Mouse (Mus musculus): ENCODE results near the gene Hhip.
A peak's percentile ranks its signal among the peaks of the same experiment; 100 is the strongest.

The Hhip gene

DNA sequence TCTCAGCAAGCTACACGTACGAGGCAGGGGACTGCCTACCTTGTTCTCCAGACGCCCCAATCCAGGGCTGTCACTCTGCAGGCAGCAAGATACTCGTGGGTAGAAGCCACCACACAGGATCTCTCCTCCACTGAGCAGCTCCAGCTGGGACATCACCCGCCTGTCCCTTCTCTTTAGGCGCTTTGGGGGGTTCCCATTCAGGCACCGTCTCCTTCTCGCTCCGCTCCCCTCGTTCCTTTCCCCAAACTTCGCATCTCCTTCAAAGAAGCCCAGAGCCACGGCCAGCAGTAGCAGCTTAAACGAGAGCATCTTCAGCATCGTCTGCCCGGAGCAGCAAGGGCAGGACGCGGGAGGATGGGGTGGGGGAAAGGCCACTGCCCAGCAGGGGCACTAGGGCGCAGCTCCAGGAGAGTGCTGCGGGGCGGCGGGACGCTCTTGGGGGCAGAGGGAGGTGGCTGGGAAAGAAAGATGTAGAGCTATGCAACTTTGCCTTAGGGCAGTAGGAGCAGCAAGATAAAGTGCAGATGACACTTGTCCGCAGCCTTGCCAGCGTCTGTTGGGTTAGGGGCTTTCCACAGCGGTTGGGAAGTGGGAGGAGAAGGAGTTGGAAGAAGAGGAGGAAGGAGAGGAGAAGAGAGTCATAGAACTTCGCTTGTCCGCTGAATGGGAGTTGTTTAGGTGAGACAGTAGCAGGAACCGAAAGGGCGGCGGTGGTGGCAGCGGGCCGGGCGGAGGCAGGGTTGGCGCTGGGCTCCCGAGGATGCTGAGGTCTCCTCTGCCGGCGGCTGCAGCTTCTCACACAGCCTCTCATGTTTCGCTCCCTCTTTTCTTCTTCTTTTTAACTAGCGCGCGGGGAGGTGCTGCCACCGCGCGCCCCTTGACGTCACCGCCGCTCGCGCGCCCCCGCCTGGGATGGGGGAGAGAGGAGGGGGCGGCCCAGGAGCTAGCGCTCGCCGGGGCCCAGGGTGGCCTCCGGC, at the start of gene Hhip:
Hhip (minus strand) TSS at position 809 of the 977 bp plus-strand sequence.
- DNase-seq, result peak; percentile 64

DNA sequence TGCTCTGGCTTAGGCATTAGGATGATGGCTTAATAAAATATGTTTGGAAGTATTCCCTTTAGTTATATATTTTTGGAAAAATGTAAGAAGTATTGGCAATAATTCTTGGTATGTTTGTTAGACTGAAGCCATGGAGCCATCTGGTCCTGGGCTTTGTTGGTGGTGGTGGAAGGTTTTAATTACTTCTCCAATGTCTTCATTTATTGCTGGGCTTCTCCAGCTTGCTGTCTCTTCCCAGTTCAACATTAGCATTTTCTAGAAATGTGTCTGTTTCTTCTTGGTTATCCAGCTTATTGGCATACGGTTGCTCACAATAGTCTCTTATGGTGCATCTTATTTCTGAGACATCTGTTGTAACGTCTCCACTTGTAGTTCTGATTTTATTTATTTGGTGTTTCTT, 29.2 kb upstream of the Hhip start:
- DNase-seq, result no peak

GRCm38 (mm10) chr8:80058193-80058592, 387 bp upstream of the Hhip start:
- no peak for DNase-seq

GRCm38 (mm10) chr8:80056331-80057070, 1.3 kb downstream of the Hhip start:
- no peak for DNase-seq

DNA sequence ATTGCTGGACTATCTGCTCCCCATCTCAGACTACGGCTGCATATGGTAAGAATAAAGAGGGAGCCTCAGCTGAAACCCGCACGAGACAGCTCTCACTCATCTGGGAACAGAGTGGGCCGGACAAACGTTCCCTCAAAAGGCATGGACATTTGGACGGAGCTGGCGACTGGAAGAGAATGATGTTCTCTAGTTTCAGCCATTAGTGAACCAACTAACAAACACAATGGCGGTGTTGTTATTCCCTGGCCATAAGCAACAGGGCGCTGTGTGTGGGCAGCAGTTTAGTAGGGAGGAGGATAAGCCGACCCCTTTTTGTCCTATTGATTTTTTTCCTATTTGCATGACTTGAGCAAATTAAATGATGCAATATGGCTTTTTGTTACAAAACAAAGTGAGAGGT, 2.0 kb downstream of the Hhip start:
- DNase-seq, result no peak

- no peak for DNase-seq
Measured at GRCm38 (mm10) chr8:80055094-80055493, 2.7 kb downstream of the Hhip start.

DNA sequence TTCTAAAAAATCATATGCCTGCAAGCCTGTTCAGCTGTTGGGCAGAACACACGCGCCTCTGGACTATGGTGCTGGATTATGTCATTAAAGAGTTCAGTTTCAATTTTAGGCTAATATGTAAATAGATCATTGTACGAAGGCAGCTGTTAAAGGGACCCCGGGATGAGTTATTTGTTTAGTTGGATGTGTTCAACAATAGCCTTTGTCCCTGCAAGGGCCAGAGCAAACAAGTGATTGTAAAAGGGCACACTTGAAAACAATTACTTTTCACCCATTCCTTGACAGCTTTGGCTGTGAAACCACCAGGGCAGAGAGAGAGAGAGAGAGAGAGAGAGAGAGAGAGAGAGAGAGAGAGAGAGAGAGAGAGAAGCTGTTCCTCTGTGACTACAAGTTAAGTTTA, 3.6 kb downstream of the Hhip start:
- no peak for DNase-seq

GRCm38 (mm10) chr8:80052838-80053237, 5.0 kb downstream of the Hhip start:
- no peak for DNase-seq

DNA sequence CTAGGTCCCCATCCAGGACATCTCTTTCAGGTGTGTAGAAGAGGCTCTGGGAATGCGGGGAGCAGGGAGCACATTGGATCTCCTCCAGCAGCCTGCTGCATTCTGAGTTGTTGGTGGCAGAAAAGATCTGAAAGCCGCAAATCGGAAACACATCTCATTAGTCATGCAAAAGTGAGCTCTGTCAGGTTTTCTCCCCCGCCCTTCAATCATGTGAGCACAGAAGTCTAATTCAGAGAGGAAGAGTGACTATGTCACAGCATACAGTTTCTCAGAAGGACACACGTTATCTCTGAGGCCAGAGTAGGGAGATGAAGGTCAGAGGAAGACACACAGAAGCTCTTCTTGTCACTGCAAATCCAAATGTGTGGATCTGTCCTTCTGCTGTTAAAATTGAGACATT, 6.3 kb downstream of the Hhip start:
- DNase-seq, result no peak

DNA sequence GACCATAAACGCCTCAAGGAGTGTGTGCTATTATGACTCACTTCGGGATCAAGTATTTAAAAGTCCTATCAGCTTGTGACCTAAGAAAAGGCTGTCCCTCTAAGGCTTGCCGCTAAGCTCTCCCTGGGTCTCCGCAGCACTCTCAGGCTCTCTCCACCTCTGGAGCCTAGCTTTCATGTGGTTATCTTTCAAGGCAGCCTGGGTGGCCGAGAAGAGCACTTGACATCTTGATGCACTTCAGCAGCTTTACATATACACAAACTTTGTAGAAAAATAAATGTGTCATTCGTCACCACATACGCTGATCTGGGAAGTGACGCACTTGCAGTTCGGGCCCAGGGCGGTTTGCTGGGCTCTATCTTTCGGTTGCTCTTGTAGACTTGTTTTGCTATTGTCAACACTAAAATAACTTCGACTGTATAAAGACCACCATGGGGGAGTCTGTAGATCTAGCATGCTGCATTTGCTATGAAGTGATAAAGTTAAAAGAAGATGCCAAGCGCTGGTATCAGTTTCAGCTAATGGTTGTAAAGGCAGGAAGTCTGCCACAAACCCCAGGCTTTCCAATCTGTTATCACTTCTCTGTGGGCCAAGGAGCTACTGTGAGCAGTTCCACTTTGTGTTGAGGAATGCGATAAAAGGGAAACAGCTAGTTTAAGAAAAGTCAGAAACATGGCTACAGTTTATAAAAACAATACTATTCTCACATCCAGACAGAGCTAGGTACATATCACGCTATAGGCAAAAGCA, 8.4 kb downstream of the Hhip start:
- DNase-seq, result no peak

DNA sequence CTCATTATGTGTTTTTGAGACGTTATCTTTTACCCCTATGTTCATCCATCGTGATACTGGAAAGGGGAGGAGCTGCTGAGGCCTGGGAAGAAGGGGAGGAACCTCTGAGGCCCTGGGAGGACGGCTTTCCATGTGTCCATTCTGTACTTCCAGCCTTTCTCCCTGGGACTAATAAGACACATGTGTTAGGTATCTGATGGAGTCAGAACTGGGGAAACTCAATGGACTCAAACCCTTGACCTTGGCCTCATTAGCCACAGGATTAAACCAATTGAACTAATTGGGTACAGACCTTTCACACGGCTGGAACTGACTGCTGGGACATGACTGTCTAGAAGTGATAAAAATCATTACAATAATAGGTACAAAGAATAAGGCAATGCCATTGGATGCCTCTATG, 9.6 kb downstream of the Hhip start:
- DNase-seq, result no peak

DNA sequence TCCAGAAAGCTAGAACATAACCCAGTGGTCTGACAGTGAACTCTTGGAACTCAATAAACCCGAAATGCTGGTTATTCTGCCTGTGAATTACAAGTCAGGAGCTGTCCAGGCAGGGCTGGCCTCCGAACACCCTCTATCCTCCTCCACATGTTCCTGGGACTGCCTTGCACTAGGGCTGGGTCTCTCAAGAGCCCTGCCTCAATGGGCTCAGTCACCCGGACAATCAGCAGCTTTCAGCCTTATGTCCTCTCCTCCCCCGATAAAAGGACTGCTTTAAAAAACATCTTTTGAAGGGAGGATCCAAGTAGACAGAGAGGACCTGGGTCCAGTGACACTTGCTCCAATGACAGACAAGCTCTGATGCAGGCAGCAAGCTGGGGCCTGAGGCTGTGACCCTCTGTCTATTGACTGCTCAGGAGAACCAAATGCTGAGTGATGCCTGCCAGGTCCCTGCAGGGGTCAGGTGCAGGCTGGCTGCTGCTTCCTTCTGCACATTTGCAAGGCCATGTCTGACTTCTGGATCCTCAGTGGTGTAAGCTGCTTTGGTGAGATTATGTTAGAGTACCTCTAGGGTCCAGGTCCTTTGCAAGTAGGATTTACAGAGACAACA, 20.1 kb downstream of the Hhip start:
- DNase-seq, result no peak

GRCm38 (mm10) chr8:80032604-80033003, 25.2 kb downstream of the Hhip start:
- no peak for DNase-seq

DNA sequence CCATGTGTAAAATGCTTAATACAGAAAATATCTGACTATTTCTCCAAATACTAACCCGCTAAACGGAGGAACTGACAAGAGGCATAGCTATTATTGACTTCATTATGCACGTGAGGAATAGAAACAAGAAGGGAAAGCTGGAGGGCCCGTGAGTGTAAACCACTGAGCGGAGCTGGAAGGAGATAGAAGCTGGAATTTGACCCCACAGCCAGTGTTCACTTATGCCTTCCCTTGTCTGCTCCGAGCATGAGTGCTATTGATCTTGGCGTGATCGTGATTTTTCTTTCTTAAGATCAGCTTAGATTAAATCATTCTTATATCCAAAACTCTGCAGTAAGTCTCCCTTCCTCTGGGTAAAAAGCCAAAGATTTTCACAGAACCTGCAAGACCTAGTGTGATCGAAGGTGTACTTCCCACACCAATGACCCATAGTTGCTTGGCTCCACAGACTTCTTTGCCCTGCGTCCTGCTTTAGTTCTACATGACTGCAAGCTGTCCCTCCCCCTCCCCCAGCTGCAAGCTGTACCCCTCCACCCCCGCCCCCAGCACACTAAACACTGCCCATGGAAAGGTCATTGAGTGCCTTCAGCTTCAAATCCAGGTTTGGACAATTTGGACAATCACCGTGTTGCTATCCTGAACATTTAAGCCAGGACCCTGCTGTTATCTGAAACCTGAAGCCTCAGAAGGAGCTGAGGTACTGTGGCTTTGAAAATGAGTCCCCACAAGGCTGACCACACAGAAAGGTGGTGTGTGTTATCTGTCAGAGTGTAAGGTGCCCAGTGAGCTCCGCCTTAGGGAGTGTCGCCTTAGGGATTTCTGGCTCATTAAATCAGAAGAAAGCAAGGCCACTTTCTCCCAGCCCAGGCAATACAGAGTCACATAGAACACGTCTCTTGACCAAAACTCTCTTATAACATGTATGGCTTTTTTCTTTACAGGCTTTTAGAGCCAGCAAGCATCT, 26.2 kb downstream of the Hhip start:
- DNase-seq, result no peak

- no peak for DNase-seq
Measured at GRCm38 (mm10) chr8:80029631-80030030, 28.2 kb downstream of the Hhip start.

- no peak for DNase-seq
Measured at GRCm38 (mm10) chr8:80020469-80020868, 37.3 kb downstream of the Hhip start.

- no peak for DNase-seq
Measured at GRCm38 (mm10) chr8:80015818-80016217, 42.0 kb downstream of the Hhip start.

GRCm38 (mm10) chr8:80004421-80004820, 53.4 kb downstream of the Hhip start:
- no peak for DNase-seq

GRCm38 (mm10) chr8:80002313-80002712, 55.5 kb downstream of the Hhip start:
- DNase-seq, result no peak

GRCm38 (mm10) chr8:79995075-79995474, 62.7 kb downstream of the Hhip start:
- DNase-seq, result peak; percentile 9

DNA sequence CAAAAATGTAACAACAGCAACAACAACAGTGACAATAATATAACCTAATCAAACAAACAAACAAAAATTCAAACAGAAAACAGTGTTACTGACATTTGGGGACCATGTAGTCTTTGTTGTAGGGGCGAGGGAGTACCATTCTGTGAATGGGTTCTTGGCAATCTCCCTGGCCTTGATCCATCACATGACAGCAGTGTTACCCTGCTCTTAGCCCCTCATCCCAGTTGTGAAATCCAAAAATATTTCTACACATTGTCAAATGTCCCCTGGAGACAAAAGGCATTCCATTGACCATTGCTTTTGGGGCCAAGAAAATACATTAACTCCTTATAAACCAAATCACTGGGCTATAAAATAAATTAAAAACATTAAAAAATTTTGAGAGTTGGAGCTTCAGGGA, 64.3 kb downstream of the Hhip start:
- DNase-seq, result no peak

Measured in kidney, postnatal 10 days (tissue).